Mouse (Mus musculus) heart, postnatal 14 days (tissue): Measurements from ENCODE around the gene Thtpa. TPM values are rescaled to one million over a fixed set of nuclear protein-coding genes. Genes with fewer than 3 reads are reported as not detected.
A peak's percentile ranks its signal among the peaks of the same experiment; 100 is the strongest.

Experiments used
- DNase-seq, 2 experiments: peaks; one replicate each; pipeline ENCODE4 v3.0.0; 2021 to 2022
- intact Hi-C: fragments of 180-260 bp; cut with DNase I; formaldehyde crosslinking; loops from one replicate; pipeline ENCODE4 v1.15.1; 2025
- total RNA-seq, 2 experiments: library from RNA; stranded (reverse); gene quantifications; 2 replicates each; pipeline ENCODE4 v1.2.3; 2021

Thtpa gene
- total RNA-seq, 2 experiments from 2014 or later, result 9.6 to 11.4 TPM

DNA sequence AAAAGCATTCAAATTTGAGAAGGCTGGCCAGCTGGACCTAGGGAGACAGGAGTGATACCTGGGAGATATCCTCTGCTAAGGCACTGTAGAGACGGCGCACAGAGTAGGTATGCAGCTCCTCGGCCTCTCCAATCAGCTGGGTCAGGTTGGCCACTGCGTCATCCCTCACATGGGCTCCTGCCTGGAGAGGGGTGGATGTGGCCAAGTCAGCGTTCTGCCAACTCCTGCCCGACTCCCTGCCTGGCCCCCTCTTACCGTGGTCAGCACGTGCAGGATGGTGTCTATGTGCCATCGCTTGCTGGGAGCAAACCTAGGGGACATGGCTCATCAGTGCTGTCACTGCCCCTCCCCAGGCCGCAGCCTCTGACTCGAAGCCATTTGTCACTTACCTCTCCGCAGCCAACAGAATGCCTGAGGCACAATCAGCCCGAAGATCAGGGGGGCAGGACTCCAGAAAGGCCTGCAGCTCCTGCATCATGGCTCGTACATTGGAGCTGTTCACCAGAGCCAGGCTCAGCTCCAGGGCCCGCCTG, 7.7 kb downstream of the Thtpa start:
- no peak for DNase-seq
- intact Hi-C loops, result loop anchor here (5.0 kb wide), 1 partner anchor 200 kb away; no protein-coding TSS in a partner anchor

DNA sequence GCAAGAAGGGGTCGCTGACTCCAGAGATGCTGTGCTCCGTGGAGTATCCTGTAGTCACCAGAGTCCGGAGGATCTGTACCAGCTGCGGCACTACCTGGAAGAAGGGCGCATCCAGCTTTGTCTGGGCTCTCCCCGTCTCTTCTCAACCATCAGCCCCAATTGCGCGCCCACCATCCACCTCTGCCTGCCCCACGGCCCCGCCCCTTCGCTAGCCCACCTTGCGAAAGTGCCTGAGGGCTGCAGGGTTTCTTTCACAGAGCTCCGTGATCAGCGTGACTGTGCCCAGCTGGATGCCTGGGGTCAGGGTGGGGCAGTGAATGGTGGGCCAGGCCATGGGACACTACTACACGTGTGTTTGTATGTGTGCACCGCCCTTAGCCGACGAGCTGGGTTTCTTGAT, 9.8 kb downstream of the Thtpa start:
- no peak for DNase-seq
- intact Hi-C loops, result loop anchor here (5.0 kb wide), 1 partner anchor 202 kb away; no protein-coding TSS in a partner anchor

GRCm38 (mm10) chr14:55105386-55105785, 10.8 kb downstream of the Thtpa start:
- DNase-seq, result no peak
- intact Hi-C loops, result no loop called here

- intact Hi-C loops, result no loop called here
- DNase-seq, result peak; percentile 82
Measured at GRCm38 (mm10) chr14:55105836-55106809, 11.5 kb downstream of the Thtpa start, which contains the start of gene Ap1g2. Gene Ap1g2 (minus strand): TSS chr14:55106593.

GRCm38 (mm10) chr14:55106990-55107389, 12.4 kb downstream of the Thtpa start:
- intact Hi-C loops, result no loop called here
- no peak for DNase-seq

GRCm38 (mm10) chr14:55108202-55108870, 13.8 kb downstream of the Thtpa start:
- no peak for DNase-seq
- intact Hi-C loops, result no loop called here

DNA sequence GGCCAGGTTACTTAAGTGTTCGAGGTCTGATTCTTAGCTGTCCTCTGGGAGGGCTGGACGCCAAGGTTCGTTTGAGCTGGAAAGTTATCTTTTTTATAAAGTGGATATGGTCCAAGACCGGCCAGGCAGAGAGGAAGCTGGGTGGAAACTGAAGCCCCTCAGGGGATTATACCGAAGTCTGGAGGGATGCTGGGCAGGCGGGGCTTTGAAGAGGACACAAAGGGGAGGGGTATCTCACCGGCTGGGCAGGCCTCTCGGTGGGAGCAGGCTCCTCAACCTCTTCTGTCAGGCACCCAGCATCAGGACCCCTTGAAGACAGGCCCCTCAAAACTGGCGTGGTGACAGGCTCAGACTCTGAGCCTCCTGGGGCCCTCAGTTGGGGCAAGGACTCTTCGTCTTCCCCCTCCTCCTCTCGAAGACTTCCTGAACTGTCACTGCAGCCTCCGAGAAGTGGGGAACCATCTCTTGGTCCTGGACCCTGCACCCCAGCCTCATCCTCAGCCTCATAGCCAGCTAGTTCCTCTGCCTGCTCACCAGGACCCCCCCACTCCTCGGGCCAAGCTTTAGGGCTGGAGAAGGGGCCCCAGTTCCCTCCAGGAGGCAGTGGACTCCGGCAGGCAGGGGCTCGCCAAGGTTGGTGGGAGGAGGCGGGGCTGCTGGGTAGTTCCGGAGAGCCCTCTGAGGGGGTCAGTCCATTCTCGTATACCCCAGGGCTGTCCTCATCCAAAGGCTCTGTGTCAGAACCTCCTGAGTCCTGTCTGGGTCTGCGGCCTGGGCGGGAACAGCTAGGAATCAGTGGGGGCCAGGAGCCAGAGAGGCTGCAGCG, 14.7 kb downstream of the Thtpa start:
- DNase-seq, result no peak
- intact Hi-C loops, result no loop called here

DNA sequence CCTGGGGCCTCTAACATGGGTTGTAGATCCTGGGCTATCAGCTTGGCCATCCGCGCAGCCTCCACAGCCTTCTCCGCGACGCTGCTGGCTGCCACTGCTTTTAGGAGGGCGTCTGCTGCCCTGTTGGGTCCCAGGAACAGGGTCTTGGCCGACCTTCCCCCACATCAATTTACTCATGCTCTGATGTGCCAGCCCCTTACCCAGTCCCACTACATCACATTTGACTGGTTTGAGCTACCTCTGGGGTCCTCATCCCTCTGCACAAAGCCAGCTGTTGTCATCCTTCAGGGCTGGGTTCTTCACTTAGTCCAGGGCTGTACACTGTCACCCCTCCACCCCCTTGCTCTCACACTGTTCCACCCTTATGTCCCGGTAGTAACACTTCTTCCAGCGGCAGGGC, 15.5 kb downstream of the Thtpa start:
- DNase-seq, result no peak
- intact Hi-C loops, result loop anchor here (10.0 kb wide), 1 partner anchor 425 kb away; no protein-coding TSS in a partner anchor

- DNase-seq, result no peak
- intact Hi-C loops, result loop anchor here (10.0 kb wide), 1 partner anchor 423 kb away; no protein-coding TSS in a partner anchor
Measured at GRCm38 (mm10) chr14:55111720-55112119, 17.1 kb downstream of the Thtpa start.

DNA sequence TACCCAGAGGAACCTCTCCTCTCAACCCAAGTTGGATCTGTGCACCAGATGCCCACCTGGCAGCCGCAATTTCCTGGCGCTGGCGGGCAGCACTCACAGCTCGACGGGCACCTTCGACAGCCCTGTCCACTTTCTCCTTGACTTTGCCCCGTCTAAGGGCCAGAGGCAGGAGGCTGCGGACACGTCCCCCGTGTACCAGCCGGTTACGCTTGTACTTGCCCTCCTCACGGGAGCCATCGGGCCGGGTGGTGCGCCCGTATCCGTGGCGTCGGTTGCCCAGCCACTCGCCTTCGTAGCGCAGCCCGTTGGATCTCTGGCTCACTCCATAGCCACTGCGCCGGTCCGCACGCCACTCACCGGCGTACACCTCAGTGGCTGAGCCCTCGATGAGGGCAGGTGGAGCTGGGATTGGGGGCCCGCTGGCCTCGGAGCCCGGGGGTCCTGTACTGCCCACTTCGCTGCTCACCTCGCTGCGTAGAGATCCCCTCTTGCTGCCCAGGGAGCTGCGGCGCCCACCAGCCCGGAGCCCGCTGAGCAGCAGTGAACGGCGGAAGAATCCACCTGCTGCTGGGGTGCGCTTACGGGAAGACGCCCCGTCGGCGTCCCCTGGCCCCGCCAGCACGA, 18.9 kb downstream of the Thtpa start:
- intact Hi-C loops, result loop anchor here (10.0 kb wide), 1 partner anchor 421 kb away; no protein-coding TSS in a partner anchor
- no peak for DNase-seq

DNA sequence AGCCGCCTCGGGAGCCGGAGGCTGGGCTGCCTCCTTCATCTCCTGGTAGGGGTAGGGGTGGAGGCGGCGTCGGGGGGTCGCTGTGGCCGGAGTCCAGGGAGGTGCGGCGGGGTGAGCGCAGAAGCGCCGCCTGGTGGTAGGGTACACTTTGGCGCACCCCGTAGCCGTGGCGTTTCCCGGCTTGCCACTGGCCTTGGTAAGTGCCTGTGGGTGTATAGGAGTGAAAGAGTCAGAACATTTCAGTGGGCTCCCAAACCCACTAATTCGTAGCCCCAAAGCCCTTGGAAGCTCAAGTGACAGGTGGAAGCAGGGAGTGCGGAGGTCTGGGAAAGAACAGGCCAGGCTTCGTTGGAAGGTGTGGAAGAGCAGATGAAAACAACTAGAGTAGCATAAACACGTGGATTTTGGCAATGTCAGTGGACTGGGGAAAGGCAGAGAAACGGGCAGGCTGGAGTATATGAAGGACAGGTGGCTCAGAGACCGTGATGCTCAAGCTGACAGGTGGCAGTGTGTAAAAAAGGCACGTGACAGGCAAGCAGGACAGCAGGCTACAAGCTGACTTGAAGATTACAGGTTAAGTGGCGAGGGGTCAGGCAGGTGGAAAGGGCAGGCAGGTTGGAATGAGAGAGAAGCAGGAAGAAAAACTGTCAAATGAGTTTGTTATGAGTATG, 19.5 kb downstream of the Thtpa start:
- intact Hi-C loops, result loop anchor here (10.0 kb wide), 1 partner anchor 421 kb away; no protein-coding TSS in a partner anchor

GRCm38 (mm10) chr14:55114759-55115701, 20.4 kb downstream of the Thtpa start:
- intact Hi-C loops, result loop anchor here (10.0 kb wide), 1 partner anchor 420 kb away; no protein-coding TSS in a partner anchor
- peak; percentile 57 to 68 for DNase-seq

More for the DNA sequence above, 19.5 kb downstream of the Thtpa start:
- no peak for DNase-seq

- intact Hi-C loops, result loop anchor here (10.0 kb wide), 1 partner anchor 419 kb away; no protein-coding TSS in a partner anchor
- DNase-seq, result no peak
Measured at GRCm38 (mm10) chr14:55115846-55116245, 21.3 kb downstream of the Thtpa start.

- intact Hi-C loops, result loop anchor here (10.0 kb wide), 1 partner anchor 418 kb away; no protein-coding TSS in a partner anchor
- DNase-seq, result no peak
Measured at GRCm38 (mm10) chr14:55116425-55117200, 22.0 kb downstream of the Thtpa start, which contains the start of gene Jph4. Gene Jph4 (minus strand): TSS chr14:55116935.

DNA sequence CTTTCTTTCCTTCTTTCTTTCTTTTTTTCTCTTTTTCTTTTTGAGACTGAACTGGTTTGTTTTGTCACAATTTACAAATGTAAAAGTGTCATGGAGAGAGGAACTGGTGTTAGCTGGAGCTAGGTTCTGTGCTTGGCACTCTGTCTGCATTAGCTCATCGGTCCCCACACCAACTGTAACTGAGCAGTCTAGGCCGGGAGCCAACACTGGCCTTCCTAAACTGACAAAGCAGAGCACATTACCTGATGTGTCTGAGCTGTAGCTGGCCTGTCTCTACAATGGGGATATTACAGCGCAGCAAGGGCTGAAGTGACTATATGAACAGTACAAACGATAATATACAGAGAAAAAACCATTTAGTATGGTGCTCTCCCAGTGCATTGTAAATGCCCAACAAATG, 24.3 kb downstream of the Thtpa start:
- no peak for DNase-seq

DNA sequence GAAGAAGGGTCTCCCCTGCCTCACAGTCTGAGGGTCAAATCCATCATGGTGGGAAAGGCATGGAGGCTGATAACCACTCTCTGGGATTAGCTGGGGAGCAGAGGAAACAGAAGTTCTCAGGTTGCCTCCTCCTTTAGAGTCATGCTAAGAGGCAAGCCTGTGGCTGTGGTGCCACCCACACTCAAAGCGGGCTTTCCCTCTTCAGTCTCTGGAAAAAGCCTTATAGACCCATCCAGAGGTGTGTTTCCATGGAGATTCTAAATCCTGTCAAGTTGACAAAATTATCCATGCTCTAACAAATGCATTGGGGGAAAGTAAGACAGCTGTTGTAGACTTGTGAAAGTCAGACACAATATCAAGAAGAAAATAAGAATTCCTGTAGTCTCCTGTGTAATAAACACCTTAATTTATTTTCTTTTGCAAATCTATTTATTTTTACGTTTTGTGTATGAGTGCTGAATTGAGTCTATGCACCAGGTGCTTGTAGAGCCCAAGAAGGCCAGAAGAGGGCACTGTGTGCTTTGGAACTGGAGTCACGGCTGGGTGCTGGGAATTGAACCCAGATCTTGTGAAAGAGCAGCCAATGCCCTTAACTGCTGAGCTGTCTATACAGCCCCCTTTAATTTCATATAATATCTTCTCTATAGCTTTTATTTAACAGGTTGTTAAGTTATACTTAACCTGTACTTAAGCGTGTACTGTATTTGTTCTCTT, 25.0 kb downstream of the Thtpa start:
- no peak for DNase-seq
- intact Hi-C loops, result loop anchor here (10.0 kb wide), 1 partner anchor 415 kb away; no protein-coding TSS in a partner anchor

More for the DNA sequence above, 24.3 kb downstream of the Thtpa start:
- intact Hi-C loops, result loop anchor here (10.0 kb wide), 1 partner anchor 416 kb away; no protein-coding TSS in a partner anchor
